Mouse (Mus musculus) left cerebral cortex, adult 2 months (tissue): Measurements from ENCODE around the gene Foxo4. TPM values are rescaled to one million over a fixed set of nuclear protein-coding genes. Genes with fewer than 3 reads are reported as not detected.

Experiments
- DNase-seq, 2 experiments: peaks; one replicate each; pipeline ENCODE4 v3.0.0; 2021 to 2022; ENCODE audit warnings: low spot score in 2 of 2, mixed read lengths in 1 of 2; ENCODE audit errors: extremely low spot score in 1 of 2
- H3K27ac ChIP-seq: fragments of 200-600 bp; 2 replicates; pipeline ENCODE4 v1.8.1; 2022
- H3K4me3 ChIP-seq: fragments of 200-600 bp; 2 replicates; pipeline ENCODE4 v1.8.1; 2022
- CTCF ChIP-seq: fragments of 200-600 bp; IDR thresholded peaks from 2 replicates; pipeline ENCODE4 v1.8.1; 2022; ENCODE audit warnings: antibody characterized with exemption, mild to moderate bottlenecking, moderate library complexity
- intact Hi-C: fragments of 180-260 bp; cut with DNase I; formaldehyde crosslinking; loops from one replicate; pipeline ENCODE4 v1.15.1; 2025
- total RNA-seq, 2 experiments: library from RNA; stranded (reverse); gene quantifications; 2 replicates each; pipeline ENCODE4 v1.2.3; 2021

Foxo4 gene
- total RNA-seq, 2 experiments from 2014 or later: 16.6 to 18.1 TPM

DNA sequence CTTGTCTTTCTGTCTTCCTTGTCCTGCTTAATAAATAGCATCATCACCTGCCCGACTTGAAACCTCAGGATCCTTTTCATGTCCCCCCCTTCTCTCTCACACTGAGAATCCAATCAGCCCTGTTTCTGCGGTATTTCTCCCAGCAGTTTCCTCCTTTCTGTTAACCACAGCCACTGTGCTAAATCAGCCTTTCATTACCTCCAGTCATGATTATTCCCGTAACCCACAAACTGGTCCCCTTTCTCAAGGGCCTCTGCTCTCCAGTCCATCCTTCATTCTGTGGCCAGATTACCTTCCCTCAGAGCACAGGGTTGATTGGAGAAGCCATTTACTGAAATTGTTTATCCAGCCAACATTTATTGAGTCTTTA, 14.4 kb downstream of the Foxo4 start, which contains the start of gene Gm20489:
Gm20489 (minus strand) TSS at position 269 of the 370 bp plus-strand sequence.
- Histone ChIP-seq H3K27ac (no peak within 1 kb of the TSS), H3K4me3 (no peak within 1 kb of the TSS)
- no peak for TF ChIP-seq CTCF
- DNase-seq: no peak
- intact Hi-C loops: no loop called here

DNA sequence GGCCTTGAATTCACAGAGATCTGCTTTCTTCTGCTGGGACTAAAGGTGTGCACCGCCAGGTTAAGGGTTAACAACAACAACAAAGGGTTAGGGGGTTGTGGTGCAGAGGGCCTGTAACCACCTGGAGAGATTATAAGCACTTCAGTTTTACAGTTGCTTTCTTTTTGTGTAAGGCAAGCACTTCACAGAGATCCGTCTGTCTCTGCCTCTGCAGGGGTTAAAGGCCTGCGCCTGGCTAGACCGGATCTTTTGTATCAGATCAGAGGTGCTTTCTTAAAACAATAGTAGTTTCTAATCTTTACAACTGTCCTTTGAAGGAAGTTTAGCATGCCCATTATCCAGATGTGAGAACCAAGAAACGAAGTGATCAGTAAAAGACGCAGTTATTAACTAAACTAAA, 19.1 kb downstream of the Foxo4 start:
- Histone ChIP-seq H3K27ac (no peak overlapping the region), H3K4me3 (peak overlapping the region; percentile 60)
- intact Hi-C loops: loop anchor here (5.0 kb wide), 1 partner anchor 51 kb away; the partner anchor contains the start of gene Snx12
- TF ChIP-seq CTCF: no peak
- DNase-seq: no peak

DNA sequence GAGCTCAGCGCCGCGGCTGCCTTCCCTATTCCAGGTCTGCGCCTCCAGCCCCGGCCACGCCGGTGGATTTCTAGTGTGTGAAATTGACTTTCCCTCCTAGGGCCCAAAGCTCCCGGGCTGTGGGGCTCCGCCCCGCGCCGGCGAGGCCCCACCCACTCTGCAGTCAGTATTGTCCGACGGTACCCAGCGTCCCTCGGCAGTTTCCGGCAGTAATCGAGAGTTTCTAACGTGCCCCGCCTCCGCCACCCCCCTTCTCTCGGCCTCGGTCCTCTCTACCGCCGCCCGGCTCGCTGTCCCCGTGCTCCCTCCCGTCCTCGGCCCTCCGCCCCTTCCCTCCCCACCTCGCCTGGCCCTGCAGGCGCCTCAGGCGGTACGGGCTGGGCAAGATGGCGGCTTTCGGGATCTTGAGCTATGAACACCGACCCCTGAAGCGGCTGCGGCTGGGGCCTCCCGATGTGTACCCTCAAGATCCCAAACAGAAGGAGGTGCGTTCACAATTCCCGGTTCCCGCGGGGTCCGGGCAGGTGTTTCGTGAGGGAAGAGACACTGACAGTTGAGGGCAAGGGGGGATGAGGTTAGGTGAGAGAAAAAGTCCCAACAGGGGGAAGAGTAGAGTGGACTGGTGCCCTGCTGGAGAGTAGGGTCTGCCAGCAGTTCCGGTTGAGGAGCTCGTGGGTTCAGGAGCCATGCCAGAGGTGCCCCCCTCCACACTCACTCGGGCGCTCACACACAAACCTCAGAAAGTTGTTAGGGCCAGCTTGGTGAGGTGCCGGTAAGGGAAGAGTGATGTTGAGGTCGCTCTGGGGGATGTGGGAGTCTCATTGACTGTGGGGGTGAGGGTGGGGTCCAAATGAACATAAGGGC, 19.8 kb downstream of the Foxo4 start, which contains the start of gene Med12:
Med12 (plus strand) TSS at position 156 of the 864 bp plus-strand sequence.
- H3K4me3 ChIP-seq: peak within 1 kb of the TSS; percentile 60
- TF ChIP-seq CTCF: no peak
- intact Hi-C loops: loop anchor here (1.0 to 5.0 kb wide), 2 partner anchors 20 to 52 kb away; partner anchors contain the start of genes Foxo4 and Snx12
- peak; percentile 76 to 80 for DNase-seq
- H3K27ac ChIP-seq: peak within 1 kb of the TSS; percentile 62

DNA sequence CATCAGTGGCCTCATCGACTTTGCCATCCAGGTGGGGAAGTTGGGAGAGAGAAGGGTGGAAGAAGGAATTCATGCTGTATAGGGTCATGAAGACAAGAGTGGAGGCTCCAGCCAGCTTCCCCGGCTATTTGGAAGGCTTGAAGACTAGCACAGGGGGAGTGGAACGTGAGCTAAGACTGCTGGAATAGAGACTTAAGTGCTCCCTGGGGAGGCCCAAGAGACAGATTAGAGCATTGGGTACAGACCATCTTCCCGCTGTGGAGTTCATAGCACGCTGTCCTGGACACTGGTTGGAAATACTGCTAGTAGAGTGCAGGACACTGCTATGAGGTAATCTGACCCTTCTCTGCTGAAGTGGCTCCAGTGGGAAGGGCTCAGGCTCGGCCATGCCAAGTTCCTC, 28.5 kb downstream of the Foxo4 start:
- no peak for DNase-seq
- H3K27ac ChIP-seq: no peak overlapping the region
- no peak for TF ChIP-seq CTCF
- no peak overlapping the region for H3K4me3 ChIP-seq
- intact Hi-C loops: no loop called here

DNA sequence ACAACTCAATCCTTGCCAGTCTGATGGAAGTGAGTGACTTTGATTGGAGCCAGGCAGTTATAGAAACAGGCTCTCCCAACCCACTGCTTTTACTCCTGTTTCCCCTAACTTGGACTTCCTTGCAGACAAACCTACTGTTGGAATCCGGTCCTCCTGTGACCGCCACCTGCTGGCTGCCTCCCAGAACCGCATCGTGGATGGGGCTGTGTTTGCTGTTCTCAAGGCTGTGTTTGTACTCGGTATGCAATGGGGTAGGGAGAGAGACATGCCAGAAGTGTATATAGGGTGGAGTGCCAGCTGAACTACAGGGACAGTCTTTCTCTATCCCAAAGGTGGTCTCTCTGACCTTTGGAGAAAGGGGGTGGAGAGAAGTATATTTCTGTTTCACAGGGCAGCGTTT, 31.2 kb downstream of the Foxo4 start:
- intact Hi-C loops: loop anchor here (5.0 kb wide), 1 partner anchor 153 kb away; no protein-coding TSS in a partner anchor
- no peak overlapping the region for H3K4me3 ChIP-seq
- H3K27ac ChIP-seq: no peak overlapping the region
- peak; percentile 39 to 66 for DNase-seq
- peak; percentile 66 for TF ChIP-seq CTCF

DNA sequence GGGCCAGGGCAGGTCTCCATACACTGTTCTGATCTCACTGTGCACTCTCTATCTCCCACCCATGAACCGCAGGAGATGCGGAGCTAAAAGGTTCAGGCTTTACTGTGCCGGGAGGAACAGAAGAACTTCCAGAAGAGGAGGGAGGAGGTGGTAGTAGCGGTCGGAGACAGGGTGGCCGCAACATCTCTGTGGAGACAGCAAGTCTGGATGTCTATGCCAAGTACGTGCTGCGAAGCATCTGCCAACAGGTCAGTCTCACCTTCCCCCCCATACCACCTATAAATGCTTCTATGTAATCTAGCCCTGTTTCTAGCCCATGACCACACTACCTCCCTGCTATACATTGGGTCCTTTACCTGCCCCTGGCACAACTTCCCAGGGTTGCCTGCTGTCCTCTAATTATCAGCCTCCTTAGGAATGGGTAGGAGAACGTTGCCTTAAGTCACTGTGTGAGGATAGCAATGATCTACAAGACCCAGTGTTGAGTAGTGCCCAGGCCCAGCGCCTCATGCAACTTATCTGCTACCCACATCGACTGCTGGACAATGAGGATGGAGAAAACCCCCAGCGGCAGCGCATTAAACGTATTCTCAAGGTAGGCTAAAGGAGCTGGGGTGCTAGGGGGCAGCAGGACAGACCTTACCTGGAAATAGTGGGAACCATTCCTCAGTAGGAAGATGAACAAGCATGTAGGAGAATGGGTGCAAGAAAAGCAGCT, 31.8 kb downstream of the Foxo4 start:
- H3K4me3 ChIP-seq: no peak overlapping the region
- TF ChIP-seq CTCF: no peak
- no peak for DNase-seq
- intact Hi-C loops: loop anchor here (5.0 kb wide), 1 partner anchor 154 kb away; no protein-coding TSS in a partner anchor
- H3K27ac ChIP-seq: no peak overlapping the region

DNA sequence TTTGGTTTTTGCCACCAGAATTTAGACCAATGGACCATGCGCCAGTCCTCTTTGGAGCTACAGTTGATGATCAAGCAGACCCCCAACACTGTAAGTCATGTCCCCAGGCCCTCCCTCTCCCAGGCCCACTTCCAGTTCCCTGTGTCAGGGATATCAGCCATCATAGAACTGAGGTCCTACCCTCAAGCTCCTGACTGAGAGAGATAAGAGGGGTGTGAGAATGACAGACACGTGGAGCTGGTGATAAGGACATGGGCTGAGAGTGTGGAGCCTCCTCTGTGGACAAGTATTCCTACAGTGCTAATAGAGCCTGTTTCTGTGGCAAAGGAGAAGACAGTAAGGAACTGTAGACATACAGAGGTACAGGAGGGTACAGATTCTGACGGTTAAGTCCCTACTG, 33.2 kb downstream of the Foxo4 start:
- intact Hi-C loops: loop anchor here (5.0 kb wide), 1 partner anchor 155 kb away; no protein-coding TSS in a partner anchor
- TF ChIP-seq CTCF: no peak

DNA sequence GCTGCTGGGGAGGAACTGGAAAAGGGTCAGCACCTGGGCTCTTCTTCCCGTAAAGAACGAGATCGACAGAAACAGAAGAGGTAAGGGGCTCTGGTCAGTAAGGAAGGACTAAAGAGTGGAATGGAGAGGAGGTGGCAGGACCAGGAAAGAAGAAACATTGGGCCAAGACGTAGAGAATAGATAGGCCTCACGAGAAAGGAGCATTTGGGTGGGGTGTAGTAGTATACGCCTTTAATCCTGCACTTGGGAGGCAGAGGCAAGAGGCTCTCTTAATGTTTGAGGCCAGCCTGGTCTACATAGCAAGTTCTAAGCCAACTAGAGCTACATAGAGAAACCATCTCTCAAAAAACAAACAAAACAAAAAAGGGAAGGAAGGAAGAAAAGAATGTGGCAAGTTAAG, 34.1 kb downstream of the Foxo4 start:
- Histone ChIP-seq H3K4me3 (no peak overlapping the region), H3K27ac (no peak overlapping the region)
- intact Hi-C loops: loop anchor here (5.0 kb wide), 1 partner anchor 156 kb away; no protein-coding TSS in a partner anchor
- DNase-seq: no peak
- no peak for TF ChIP-seq CTCF

More for the DNA sequence above, 33.2 kb downstream of the Foxo4 start:
- no peak overlapping the region for H3K27ac ChIP-seq
- DNase-seq: no peak
- no peak overlapping the region for H3K4me3 ChIP-seq

DNA sequence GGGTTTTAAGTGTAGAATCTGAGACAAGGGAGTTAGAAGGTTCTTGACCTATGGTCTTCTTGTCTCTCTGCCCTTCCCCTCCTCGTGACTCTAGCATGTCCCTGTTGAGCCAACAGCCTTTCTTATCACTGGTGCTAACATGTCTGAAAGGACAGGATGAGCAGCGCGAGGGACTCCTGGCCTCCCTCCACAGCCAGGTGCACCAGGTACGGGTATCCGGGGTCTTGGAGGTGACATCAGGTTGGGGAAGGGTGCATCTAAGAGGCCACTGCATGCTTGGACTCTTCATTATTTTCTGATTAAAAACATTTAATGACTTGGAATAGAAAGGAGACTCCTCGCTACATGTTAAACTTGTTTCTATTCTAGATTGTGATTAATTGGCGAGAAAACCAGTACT, 34.7 kb downstream of the Foxo4 start:
- intact Hi-C loops: loop anchor here (5.0 kb wide), 1 partner anchor 157 kb away; no protein-coding TSS in a partner anchor
- DNase-seq: no peak
- Histone ChIP-seq H3K4me3 (no peak overlapping the region), H3K27ac (no peak overlapping the region)
- no peak for TF ChIP-seq CTCF

DNA sequence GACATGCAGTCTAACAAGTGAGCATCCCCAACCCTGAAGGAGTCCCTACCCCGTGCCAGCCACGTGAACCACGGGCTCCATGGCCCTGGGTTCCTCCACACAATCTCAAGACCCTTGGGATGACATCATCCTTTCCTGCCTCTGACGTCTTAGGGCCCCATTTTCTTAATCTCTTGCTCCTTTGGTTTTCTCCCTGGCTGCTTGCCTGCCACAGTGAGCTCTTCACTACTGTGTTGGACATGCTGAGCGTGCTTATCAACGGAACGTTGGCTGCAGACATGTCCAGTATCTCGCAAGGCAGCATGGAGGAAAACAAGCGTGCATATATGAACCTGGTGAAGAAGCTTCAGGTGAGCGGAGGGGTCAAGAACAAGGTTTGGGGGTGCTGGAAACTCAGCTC, 35.8 kb downstream of the Foxo4 start:
- DNase-seq: no peak
- H3K4me3 ChIP-seq: no peak overlapping the region
- H3K27ac ChIP-seq: no peak overlapping the region
- intact Hi-C loops: no loop called here
- TF ChIP-seq CTCF: no peak

DNA sequence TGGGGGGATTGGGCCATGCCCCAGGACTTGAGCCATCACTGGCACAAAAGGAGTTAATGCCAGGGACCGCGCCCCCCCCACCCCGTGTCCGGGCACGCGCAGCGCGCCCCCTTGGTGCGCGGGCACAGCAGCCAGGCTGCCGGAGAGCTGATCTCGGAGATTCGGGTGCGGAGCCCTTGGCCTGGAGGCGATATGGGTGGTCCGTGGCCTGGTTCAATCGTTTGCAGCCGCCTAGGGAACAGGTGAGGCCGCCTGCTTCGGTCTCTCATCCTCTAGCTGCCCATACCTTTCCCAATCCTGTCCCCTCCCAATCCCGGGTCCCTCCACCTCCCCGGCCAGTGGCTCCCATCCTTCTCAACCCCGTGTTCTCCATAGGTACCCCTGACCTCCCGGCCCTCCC, 44.7 kb downstream of the Foxo4 start, which contains the start of gene Nlgn3:
Nlgn3 (plus strand) TSS at position 114 of the 400 bp plus-strand sequence.
- peak in 1 of 2 experiments; percentile 53 for DNase-seq
- no peak for TF ChIP-seq CTCF
- peak within 1 kb of the TSS; percentile 84 for H3K27ac ChIP-seq
- intact Hi-C loops: no loop called here
- peak within 1 kb of the TSS; percentile 58 for H3K4me3 ChIP-seq
